Mouse (Mus musculus): ENCODE data around the gene Lrrc4c. TPM values are rescaled to one million over a fixed set of nuclear protein-coding genes. Genes with fewer than 3 reads are reported as not detected.

The Lrrc4c gene
- total RNA-seq, 2 experiments from 2014 or later, result 0.22 to 0.64 TPM

DNA sequence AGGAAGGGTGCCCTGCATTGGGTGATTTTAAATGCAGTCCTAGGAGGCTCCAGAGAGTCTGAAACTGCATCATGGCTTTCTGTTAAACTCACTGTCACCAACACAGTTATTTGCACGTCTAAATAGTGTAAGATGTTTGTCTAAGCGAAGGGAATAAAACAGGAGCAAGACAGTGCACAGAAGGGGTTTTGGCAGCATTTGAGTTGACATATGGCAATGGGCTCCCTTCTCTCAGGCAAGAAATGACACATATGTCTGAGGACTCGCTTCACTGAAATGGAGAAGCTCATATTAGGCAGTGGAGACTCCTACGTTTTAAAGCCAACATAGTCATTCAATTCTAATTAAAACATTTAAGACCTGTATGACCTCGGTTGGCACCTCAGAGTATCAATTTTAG is 445.6 kb downstream of the Lrrc4c start:
- DNase-seq, result no peak
- intact Hi-C loops (cut with DNase I; ENCODE audit: low total_unique reads), result no loop called here

GRCm38 (mm10) chr2:96775376-96775775 is 457.4 kb downstream of the Lrrc4c start:
- intact Hi-C loops (cut with DNase I; ENCODE audit: low total_unique reads), result no loop called here
- DNase-seq, result no peak

DNA sequence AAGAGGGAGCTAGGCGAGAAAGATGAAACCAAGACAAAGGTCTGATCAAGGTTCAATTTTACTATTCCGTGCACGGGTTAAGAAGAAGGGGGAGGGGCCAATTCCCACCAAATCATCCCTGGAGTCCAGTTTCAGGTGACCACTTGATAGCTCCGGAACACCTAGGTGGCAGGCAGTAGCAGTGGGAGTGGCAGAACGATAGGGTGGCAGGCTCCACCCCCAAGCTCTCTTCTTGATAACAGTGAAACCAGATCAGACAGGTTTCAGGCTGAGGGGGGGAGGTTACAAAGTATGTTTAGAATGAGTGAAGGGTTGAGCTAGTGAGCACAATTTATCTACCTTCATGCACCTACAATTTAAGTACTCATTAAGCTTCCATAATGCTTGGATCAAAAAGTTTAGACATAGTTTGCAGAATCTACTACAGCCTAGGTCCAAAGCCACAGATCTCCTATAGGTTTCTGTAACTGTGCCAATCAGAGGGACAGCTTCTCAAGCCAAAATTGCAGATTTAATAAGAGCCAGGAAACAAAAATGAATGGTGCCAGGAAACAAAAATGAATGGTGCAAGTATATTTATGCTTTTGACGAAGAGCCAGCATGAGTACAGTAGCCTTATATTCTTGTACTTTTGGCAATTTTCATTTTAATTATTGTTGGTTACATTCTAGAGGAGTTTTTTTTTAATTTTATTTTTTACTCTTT is 478.9 kb downstream of the Lrrc4c start:
- no peak for DNase-seq
- intact Hi-C loops (cut with DNase I; ENCODE audit: low total_unique reads), result no loop called here

DNA sequence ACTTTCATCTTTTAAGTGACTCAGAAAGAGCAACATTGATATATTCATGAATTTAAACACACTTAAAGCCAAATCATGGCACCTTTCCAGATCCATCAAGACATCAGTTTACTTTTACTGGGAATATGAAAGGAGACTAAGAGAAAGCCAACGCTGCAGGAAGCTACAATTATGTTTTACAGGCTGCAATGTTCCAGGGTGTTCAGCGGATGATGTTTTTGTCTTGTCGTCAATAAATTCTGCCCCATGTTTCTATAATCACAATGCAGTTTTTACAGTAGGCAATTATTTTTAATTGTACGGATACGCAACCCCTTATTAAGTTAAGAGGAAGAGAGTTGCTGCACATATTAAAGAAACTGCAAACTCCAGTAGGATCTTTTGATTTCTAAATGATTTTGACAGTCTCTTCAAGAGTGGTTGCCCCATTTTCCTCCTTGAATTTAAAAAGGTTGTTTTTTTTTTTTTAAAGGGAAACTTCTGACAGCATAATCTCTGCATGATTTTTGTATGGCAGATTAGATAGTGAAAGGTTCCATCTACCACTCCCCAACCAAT is 532.9 kb downstream of the Lrrc4c start:
- intact Hi-C loops (cut with DNase I; ENCODE audit: low total_unique reads), result no loop called here
- no peak for DNase-seq

- intact Hi-C loops (cut with DNase I; ENCODE audit: low total_unique reads), result no loop called here
Observed at GRCm38 (mm10) chr2:96853797-96854196, 535.8 kb downstream of the Lrrc4c start.

DNA sequence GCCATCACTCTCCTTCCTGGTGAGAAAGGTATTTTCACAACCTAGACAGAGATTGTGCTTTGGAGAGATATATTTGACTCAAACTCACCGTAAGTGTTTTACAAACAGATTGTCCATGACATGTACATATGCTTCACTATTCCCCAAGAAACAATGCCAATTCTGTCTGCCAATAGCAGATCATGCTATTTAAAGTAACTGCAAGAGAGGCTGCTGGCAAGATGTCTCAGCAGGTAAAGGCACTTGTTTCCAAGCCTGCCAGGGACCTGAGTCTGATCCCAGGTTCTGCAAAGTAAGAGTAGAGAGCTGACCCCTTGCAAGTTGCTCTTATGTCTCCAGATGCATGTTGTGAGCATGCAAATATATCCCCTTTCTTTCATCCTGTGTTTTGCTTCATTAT is 558.1 kb downstream of the Lrrc4c start:
- intact Hi-C loops (cut with DNase I; ENCODE audit: low total_unique reads), result no loop called here
- DNase-seq, result no peak

More at GRCm38 (mm10) chr2:96853797-96854196, 535.8 kb downstream of the Lrrc4c start:
- DNase-seq, result no peak

GRCm38 (mm10) chr2:96949531-96949930 is 631.6 kb downstream of the Lrrc4c start:
- intact Hi-C loops (cut with DNase I; ENCODE audit: low total_unique reads), result no loop called here
- DNase-seq, result no peak

GRCm38 (mm10) chr2:96999521-96999920 is 681.6 kb downstream of the Lrrc4c start:
- intact Hi-C loops (cut with DNase I; ENCODE audit: low total_unique reads), result no loop called here
- DNase-seq, result no peak

DNA sequence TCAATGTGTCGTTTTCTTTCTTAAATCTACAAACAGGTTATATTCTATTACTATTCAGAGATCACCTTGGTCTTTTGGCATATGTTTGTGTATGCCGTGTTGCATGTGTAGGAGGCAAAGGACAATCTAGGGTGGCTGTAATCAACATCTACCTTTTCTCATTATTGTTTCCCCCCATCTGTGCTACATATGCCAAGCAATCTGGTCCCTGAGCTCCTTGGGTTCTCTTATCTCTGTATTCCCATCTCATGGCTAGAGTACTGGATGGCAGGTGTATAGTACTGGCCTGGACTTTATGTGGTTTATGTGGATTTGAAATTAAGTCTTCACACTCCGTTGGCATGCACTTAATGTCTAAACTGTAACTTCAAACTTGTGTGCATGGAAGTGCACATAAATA is 700.4 kb downstream of the Lrrc4c start:
- no peak for DNase-seq
- intact Hi-C loops (cut with DNase I; ENCODE audit: low total_unique reads), result no loop called here

DNA sequence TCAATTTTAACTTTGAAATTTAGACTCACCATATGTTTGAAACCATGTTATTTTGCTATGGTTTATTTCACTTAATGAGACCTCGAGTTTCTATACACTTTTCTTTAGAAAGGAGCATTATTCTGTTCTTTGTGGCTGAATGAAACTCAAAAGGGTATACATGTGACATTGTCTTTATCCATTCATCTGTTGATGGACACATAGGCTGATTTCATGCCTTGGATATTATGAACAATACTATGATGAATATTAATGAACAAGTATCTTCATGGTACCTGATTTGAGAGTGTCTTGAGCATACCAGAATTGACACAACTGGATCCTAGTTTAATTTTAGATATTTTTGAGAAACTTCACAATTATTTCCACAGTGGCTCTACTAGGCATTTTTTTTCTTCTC is 709.0 kb downstream of the Lrrc4c start:
- intact Hi-C loops (cut with DNase I; ENCODE audit: low total_unique reads), result no loop called here
- DNase-seq, result no peak

GRCm38 (mm10) chr2:97027585-97027984 is 709.6 kb downstream of the Lrrc4c start:
- DNase-seq, result no peak
- intact Hi-C loops (cut with DNase I; ENCODE audit: low total_unique reads), result no loop called here

- intact Hi-C loops (cut with DNase I; ENCODE audit: low total_unique reads), result no loop called here
Observed at GRCm38 (mm10) chr2:97036401-97036800, 718.4 kb downstream of the Lrrc4c start.

GRCm38 (mm10) chr2:97037024-97037814 is 719.2 kb downstream of the Lrrc4c start:
- intact Hi-C loops (cut with DNase I; ENCODE audit: low total_unique reads), result no loop called here
- no peak for DNase-seq

More at GRCm38 (mm10) chr2:97036401-97036800, 718.4 kb downstream of the Lrrc4c start:
- DNase-seq, result no peak

GRCm38 (mm10) chr2:97044016-97044415 is 726.0 kb downstream of the Lrrc4c start:
- DNase-seq, result no peak
- intact Hi-C loops (cut with DNase I; ENCODE audit: low total_unique reads), result no loop called here

DNA sequence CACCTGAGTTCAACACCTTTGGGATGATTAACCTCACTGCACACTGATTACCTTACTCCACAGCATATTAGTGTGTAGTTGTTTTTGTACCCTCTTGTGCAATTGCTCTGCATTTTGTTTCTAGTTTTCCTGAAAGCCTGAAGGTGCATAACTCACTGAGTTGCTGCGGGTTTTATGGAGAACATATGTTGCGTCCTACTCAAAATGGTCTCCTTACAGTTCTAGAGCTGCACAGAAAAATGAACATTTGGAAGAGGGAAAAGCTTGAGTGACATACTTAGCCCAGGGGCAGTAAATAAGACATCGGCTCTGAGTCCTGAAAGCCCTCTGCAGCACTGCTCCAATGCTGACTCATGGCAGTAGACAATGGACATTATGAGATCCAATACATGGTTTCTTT is 727.7 kb downstream of the Lrrc4c start:
- no peak for DNase-seq
- intact Hi-C loops (cut with DNase I; ENCODE audit: low total_unique reads), result no loop called here

DNA sequence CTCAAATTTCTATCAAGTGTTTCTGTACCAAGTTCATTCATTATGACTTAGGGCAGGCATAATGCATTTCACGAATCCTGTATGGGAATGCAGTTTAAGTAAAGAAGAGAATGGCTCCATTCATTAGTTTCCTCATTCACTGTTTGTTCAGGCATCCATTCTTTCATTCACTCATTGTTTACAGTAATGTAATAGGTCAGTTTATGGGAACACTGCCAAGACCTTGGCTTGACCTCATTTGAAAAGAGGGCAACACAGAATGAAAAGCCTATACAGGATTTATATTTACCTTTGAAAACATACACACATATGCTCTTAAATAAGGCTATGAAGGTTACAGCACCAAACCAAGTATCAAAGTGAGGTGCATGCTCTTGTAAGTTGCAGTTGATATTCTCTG is 762.2 kb downstream of the Lrrc4c start:
- intact Hi-C loops (cut with DNase I; ENCODE audit: low total_unique reads), result no loop called here
- DNase-seq, result no peak

DNA sequence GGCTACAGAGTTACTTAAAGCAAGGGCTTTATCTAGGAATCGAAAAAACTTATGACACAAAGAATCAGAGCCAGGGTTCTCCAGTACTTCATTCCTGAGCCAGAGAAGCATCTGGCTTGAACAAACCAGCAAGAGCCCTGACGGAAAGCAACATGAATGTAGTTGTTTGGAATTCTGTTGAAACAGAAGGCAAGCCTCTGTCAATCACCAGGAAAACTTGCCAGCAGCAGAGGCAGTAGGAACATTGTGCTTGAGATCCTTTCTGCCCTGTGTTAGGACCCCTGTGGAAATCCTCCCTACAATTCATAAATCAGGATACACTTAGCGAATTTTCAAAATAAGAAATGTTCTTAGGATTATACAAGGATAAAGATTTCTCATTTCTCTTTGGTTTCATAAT is 780.0 kb downstream of the Lrrc4c start:
- no peak for DNase-seq
- intact Hi-C loops (cut with DNase I; ENCODE audit: low total_unique reads), result no loop called here

GRCm38 (mm10) chr2:97103398-97104162 is 785.6 kb downstream of the Lrrc4c start:
- intact Hi-C loops (cut with DNase I; ENCODE audit: low total_unique reads), result no loop called here
- DNase-seq, result no peak

- intact Hi-C loops (cut with DNase I; ENCODE audit: low total_unique reads), result no loop called here
- no peak for DNase-seq
Observed at GRCm38 (mm10) chr2:97124246-97124645, 806.3 kb downstream of the Lrrc4c start.

GRCm38 (mm10) chr2:97138454-97138853 is 820.5 kb downstream of the Lrrc4c start:
- DNase-seq, result no peak
- intact Hi-C loops (cut with DNase I; ENCODE audit: low total_unique reads), result no loop called here
